Mouse (Mus musculus): ENCODE measurements around the gene Hnrnpf.

The Hnrnpf gene

GRCm38 (mm10) chr6:117892386-117892785 is 7.7 kb upstream of the Hnrnpf start:
- DNase-seq = no peak

DNA sequence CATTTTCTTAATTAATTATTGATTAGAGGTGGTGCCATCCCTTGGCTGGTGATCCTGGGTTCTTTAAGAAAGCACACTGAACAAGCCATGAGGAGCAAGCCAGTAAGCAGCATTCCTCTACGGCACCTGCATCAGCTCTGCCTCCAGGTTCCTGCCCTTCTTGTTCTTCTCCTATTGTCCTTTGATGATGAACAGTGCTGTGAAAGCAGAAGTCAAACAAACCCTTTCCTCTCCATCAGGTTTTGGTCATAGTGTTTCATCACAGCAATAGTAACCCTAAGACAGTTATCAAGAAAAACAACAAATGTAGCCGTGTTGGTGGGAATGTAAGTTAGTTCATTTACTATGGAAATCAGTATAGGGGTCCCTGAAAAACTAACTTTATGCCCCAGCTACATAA is 6.7 kb upstream of the Hnrnpf start:
- DNase-seq = no peak

GRCm38 (mm10) chr6:117897800-117898199 is 2.3 kb upstream of the Hnrnpf start:
- peak; percentile 76 for DNase-seq

DNA sequence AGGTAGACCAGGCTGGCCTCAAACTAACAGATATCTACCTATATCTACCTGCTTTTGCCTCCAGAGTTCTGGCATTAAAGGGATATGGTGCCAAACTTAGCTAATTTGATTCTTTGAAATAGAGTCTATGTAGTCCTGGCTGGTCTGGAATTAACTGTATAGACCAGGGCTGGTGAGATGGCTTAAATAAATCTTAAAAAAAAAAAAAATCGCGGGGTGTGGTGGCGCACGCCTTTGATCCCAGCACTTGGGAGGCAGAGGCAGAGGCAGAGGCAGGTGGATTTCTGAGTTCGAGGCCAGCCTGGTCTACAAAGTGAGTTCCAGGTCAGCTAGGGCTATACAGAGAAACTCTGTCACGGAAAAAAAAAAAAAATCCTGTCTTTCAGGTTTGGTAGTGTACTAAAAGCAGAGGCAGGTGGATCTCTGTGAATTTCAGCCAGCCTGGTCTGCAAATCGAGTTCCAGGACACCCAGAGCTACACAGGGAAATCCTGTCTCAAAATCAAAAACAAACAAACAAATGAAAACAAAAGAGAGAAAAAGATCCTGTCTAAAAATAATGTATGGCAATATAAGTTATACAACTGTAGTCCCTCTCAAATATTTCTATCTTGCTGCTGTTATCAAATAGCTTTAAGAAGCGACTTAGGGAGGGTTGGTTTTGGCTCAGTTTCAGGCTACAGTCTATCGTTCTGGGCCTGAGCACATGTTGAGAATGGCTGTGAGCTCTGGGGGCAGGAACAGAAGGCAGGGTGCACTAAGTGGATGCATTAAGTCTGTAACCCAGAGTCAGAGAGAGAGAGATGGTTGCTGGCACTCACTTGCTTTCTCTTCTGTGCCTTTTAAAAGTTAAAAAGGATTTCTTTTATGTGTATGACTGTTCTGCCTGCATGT is 1.6 kb downstream of the Hnrnpf start:
- DNase-seq = no peak

DNA sequence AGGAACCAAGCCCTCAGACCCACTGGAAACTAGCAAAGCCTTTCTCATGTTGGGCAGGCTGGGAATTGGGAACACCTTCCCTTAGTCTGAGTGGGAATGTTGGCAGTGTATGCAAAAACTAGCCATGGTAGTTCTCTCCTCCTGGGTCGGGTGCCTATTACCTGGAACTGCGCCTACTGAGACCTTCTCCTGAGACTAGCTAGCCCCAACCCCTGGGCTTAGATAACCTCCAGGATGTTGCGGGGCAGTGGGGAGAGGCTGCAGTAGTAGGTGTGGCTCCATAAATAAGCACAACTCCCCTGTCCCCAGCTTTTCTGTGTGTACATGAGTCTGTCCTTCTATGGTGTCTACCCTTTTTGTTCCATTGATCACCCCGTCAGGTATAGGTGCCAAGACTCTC is 2.4 kb downstream of the Hnrnpf start:
- no peak for DNase-seq

DNA sequence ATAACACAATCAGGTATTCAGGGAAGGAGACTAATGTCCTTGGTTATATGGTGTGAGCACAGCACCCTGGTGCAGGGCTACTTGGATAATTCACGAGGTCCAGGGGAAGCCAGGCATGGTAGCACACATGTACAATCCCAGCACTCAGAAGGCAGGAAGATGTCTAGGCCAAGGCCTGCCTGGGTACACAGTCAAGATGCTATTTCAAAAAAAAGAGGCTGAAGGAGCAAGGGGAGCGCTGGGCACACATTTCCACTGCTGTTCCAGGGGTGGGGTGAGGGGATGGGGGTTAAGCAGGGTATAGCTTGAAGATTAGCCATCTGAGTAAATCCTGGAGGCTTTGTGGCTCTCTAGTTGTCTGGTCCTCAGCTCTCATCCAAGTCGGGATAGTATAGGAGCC is 3.7 kb downstream of the Hnrnpf start:
- no peak for DNase-seq

GRCm38 (mm10) chr6:117905260-117905930 is 5.3 kb downstream of the Hnrnpf start:
- DNase-seq = peak; percentile 36

DNA sequence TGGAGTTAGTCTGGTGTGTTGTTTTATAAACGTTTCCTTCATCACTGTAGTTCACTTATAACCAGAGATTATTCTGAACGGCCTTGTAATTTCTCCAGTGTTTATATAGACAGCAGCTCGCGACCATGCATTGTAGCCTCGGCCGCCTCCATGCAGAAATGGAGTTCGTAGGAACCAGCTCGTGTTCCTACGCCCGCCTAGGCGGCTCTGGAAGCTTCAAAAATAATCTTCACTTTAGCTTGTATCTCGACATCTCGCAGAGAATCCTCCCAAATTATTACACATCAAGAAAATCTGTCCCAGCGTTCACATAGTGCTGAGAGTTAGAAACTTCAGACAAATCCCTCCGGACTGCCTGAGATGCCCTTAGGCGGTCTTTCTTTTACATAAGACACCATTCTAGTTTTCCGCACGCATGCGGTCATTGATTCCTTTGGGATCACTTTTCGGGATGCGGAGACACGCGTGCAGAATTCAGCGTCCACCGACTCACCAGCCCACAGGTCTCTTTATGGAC is 5.9 kb downstream of the Hnrnpf start:
- peak; percentile 79 for DNase-seq

- peak; percentile 98 for DNase-seq
These were observed 6.6 kb downstream of the Hnrnpf start for GRCm38 (mm10) chr6:117906590-117907271.

GRCm38 (mm10) chr6:117907301-117907978 is 7.3 kb downstream of the Hnrnpf start:
- peak; percentile 90 for DNase-seq

GRCm38 (mm10) chr6:117907979-117908355 is 7.8 kb downstream of the Hnrnpf start:
- DNase-seq = no peak

DNA sequence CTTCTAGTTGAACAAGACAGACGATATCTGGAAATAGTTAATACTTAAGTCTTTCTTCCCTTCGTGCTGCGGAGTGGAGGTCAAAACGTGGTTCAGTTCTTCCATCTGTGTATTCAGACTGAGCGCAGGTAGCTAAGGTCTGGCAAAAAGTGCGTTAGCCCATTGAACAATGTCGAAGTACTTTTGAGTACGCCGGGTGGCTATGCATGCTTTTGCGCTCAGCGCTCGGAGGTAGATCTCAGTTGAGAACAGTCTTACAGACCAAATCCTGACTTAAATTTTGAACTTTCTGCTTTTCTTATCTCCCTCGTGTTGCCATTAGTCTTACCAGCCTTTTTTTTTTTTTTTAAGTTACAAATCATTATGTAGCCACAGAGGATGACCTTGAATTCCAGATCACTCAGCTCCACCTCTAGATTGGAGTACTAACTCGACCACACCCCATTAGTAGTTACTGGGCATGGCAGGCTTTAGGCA is 8.3 kb downstream of the Hnrnpf start:
- peak; percentile 33 for DNase-seq

- DNase-seq = no peak
These were observed 10.1 kb downstream of the Hnrnpf start for GRCm38 (mm10) chr6:117910120-117910661.

DNA sequence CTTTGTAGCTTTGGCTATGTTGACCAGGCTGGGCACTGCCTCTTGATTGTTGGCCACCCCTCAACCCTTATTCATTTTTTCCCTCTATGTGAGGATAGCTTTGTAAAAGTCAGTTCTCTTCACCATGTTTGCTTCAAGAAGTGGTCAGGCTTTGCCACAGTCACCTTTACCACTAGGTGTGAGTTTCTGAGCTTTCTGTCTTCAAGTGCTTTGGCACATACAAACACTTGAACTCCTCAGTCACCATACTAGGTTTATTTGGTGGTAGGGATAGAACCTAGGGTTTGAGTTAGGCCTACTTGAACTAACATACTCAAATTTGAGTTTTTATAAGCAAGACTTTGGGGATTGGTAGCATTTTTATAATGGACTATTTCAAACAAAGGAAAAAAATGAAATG is 14.4 kb downstream of the Hnrnpf start:
- DNase-seq = no peak

DNA sequence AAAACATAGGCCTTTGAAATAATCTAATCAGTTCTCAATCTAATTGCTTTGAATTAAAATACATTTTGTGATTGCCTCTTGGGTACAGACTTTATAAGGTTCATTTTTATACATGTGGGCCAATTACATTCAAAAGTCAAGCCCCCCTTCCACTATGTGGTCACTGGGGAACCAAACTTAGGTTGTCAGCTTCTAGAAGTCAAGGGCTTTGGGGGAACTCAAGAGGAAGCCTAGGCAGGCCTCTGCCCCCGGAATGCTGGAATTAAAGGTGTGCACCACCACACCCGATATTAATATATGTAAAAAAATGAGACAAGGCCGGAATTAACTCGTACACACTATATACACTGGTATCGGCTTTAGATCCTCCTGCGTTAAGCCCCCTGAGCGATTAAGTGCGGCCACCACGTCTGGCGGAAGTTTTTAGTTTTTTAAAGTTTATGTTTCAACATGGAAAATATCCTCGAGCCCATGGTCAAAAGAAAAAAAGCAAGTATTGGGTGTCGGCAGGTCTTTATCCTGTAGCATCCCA is 16.1 kb downstream of the Hnrnpf start:
- no peak for DNase-seq

GRCm38 (mm10) chr6:117916737-117917426 is 16.8 kb downstream of the Hnrnpf start:
- peak; percentile 95 for DNase-seq

DNA sequence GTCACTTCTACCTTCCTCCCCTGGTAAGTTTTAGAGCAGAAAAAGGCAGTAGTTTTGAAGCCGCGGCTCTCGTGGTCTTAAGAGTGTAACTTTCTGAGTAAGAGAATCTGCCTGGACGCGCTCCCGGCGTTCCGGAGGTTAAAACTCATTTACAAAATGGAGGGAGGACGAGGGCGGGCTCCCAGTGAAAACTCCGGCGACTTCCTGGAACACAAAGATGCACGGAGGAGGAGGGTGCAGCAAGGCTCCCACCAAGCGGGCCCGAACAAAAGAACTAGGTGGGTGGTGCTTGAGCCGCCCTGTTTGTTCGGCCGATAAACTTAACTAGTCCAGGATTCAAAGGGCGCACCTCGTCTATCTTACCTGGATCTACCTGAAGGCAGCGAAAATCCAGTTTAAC is 17.5 kb downstream of the Hnrnpf start:
- peak; percentile 83 for DNase-seq

GRCm38 (mm10) chr6:117918043-117918442 is 17.9 kb downstream of the Hnrnpf start:
- peak; percentile 21 for DNase-seq

DNA sequence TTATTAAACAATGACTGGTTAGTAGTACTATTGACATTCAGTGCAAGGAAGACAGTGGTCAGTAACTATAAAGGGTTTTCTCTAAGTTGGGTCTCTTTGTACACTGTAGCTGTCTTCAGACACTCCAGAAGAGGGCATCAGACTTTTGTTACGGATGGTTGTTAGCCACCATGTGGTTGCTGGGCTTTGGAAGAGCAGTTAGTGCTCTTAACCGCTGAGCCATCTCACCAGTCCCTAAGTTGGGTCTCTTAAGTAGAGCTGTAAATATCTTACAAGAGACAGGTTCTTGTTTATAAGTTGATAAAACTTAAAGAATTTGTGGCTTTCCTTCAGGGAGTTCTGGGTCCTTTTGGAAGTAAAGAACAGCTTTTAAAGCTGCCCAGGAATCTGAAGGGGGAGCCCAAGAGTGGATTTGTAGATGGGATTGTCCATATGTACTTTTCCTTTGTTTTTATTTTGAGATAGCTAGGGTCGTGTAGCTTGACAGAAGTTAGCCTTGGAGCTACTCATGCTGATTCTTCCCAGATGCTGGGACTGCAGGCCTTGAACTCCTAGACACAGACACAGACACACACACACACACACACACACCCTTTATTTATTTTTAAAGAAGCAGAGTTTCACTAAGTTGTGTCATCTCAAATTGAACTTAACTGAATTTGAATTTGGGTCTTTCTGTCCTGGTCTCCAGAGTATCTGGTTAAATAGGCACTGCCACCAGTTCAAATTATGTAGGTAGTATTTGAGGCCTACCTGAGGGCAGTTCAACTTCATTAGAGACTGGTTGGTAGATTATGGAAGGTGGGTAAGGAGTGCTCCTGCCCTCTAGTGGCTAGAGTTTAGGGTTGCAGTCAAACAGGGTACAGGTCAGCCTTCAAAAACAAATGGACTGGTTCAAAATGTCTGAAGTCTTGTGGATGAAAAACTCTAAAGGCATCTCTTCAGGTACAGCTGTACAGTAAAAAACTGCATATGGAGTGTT is 20.8 kb downstream of the Hnrnpf start:
- peak; percentile 67 for DNase-seq

- DNase-seq = no peak
These were observed 21.9 kb downstream of the Hnrnpf start for GRCm38 (mm10) chr6:117922041-117922440.
